Mouse (Mus musculus) left cerebral cortex, adult 2 months (tissue): ENCODE data around the gene Thumpd1. TPM values are rescaled to one million over a fixed set of nuclear protein-coding genes. Genes with fewer than 3 reads are reported as not detected.

Experiments
- DNase-seq, 2 experiments: peaks; one replicate each; pipeline ENCODE4 v3.0.0; 2021 to 2022; ENCODE audit warnings: low spot score in 2 of 2, mixed read lengths in 1 of 2; ENCODE audit errors: extremely low spot score in 1 of 2
- H3K27ac ChIP-seq: fragments of 200-600 bp; 2 replicates; pipeline ENCODE4 v1.8.1; 2022
- H3K4me3 ChIP-seq: fragments of 200-600 bp; 2 replicates; pipeline ENCODE4 v1.8.1; 2022
- CTCF ChIP-seq: fragments of 200-600 bp; IDR thresholded peaks from 2 replicates; pipeline ENCODE4 v1.8.1; 2022; ENCODE audit warnings: antibody characterized with exemption, mild to moderate bottlenecking, moderate library complexity
- intact Hi-C: fragments of 180-260 bp; cut with DNase I; formaldehyde crosslinking; loops from one replicate; pipeline ENCODE4 v1.15.1; 2025
- total RNA-seq, 2 experiments: library from RNA; stranded (reverse); gene quantifications; 2 replicates each; pipeline ENCODE4 v1.2.3; 2021

The Thumpd1 gene
- total RNA-seq, 2 experiments from 2014 or later: 43.0 to 44.6 TPM

DNA sequence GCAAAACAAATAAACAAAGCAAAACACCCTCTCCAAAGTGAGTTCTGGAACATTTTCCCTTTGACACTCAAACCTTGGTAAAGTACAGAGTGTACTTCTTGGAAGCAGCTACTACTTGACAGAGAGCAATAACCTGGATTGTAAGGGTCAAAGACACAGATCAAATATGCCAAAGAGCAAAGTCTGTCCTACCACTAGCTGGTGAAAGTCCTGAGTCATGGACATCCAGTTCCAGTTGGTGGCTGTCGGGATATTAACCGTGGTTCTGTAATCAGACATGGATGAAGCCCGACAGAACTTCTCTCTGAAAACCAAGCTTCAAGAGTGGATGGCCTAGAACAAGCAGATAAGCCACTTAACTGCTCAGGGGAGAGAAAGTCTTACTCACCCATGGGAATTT, 52.7 kb downstream of the Thumpd1 start:
- DNase-seq: no peak
- no peak for TF ChIP-seq CTCF
- intact Hi-C loops: no loop called here
- Histone ChIP-seq H3K4me3 (no peak overlapping the region), H3K27ac (no peak overlapping the region)

Other genes starting within 250 kb of the Thumpd1 start
- not detected for gene Umod, start 241.5 kb downstream of the Thumpd1 start, total RNA-seq
- under 1 TPM; 0.41 to 0.77 TPM for gene Acsm5, start 201.3 kb downstream of the Thumpd1 start, total RNA-seq
- gene Pdilt, start 197.3 kb downstream of the Thumpd1 start, total RNA-seq: not detected
- gene Acsm2, start 166.5 kb downstream of the Thumpd1 start, total RNA-seq: not detected
- gene Acsm1, start 113.8 kb downstream of the Thumpd1 start, total RNA-seq: not detected
- gene Acsm4, start 30.8 kb downstream of the Thumpd1 start, total RNA-seq: not detected
- gene Acsm3, start 40.1 kb upstream of the Thumpd1 start, total RNA-seq: not detected
- gene Rexo5, start 73.2 kb upstream of the Thumpd1 start, total RNA-seq: 1 to 10 TPM in 1 of 2 experiments, under 1 TPM in 1; 0.47 to 1.9 TPM
- gene Eri2, start 73.3 kb upstream of the Thumpd1 start, total RNA-seq: 1 to 10 TPM; 8.2 to 8.8 TPM
- gene Lyrm1, start 175.1 kb upstream of the Thumpd1 start, total RNA-seq: 10 to 100 TPM; 13.2 to 14.4 TPM
- 10 to 100 TPM; 33.4 to 35.4 TPM for gene Dcun1d3, start 175.5 kb upstream of the Thumpd1 start, total RNA-seq